Mouse (Mus musculus): ENCODE results near the gene Scarf1. TPM values are rescaled to one million over a fixed set of nuclear protein-coding genes. Genes with fewer than 3 reads are reported as not detected.

Gene Scarf1
- polyA plus RNA-seq, 1 experiment: 13.3 TPM

DNA sequence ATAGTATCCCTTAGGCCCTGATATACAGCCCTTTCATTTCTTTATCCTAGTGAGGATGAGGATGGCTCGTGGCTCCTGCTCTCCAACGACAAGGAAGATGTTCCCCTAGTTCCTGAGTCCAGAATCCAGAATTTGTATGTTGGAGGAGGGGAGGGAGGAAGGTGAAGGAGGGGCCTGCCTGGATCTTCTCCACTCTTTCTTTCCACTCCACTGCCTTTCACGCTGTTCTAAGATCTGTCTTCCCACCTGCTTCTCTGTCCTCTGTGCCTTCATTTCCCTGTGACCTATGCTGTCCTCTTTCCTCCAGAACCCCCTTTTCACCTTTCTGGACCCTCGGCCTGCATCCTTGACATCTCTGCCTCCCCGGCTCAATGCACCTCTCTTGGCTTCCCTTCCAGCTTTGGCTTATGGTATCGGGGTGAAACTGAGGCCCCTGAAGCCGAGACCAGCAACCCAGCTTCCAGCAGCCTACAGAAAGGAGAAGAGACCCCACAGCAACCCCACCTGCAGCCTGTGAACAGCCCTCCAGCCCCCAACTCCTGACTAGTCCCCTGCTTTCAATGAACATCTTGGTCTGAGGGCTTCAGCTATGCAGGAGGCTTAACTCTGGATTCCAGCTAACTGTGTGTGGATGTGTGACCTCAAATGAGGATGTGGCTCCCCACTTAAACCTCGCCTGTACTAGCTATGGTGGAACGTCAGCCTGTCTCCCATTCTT, 880 bp upstream of the Scarf1 start:
- no peaks in the 10 kb centered on the region; the same call in 1 of the 2 replicates for H3K36me3 ChIP-seq (ENCODE audit: control insufficient read depth, insufficient read depth, low read length)
- TF ChIP-seq CTCF (conservative IDR thresholded peaks at IDR 0.05; ENCODE audit: insufficient read depth, insufficient read length, low read depth, low read length): no peak
- no peak for TF ChIP-seq POLR2A (IDR thresholded peaks at IDR 0.05; ENCODE audit: low read depth, low read length)
- 80% methylated on average over 9 of the region's 9 CpGs for WGBS
- H3K27me3 ChIP-seq (replicated peaks; ENCODE audit: control insufficient read depth, insufficient read depth, low read length): no peaks in the 10 kb centered on the region
- DNase-seq: no peak
- no peak overlapping the region for H3K4me3 ChIP-seq (ENCODE audit: insufficient read depth, low read depth, low read length)
- H3K27ac ChIP-seq (ENCODE audit: insufficient read depth, low read depth, low read length): peak overlapping the region; percentile 82; the same call in 1 of the 2 replicates
- H3K4me1 ChIP-seq (ENCODE audit: control insufficient read depth, insufficient read depth, low read length): peaks cover 11% of the 10 kb centered on the region

DNA sequence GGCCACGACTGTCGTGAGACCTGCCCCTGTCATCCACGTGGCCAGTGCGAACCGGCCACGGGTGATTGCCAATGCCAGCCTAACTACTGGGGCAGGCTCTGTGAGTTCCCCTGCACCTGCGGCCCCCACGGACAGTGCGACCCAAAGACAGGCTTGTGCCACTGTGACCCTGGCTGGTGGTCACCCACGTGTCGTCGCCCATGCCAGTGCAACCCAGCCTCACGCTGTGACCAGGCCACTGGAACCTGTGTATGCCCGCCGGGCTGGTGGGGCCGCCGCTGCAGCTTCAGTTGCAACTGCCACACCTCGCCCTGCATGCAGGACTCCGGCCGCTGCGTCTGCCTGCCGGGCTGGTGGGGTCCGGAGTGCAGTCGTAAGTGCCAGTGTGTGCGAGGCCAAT, 1.8 kb downstream of the Scarf1 start:
- TF ChIP-seq CTCF (conservative IDR thresholded peaks at IDR 0.05; ENCODE audit: insufficient read depth, insufficient read length, low read depth, low read length) (no peak), POLR2A (IDR thresholded peaks at IDR 0.05; ENCODE audit: low read depth, low read length) (no peak)
- Histone ChIP-seq H3K4me3 (ENCODE audit: insufficient read depth, low read depth, low read length) (no peak overlapping the region), H3K4me1 (ENCODE audit: control insufficient read depth, insufficient read depth, low read length) (peaks cover 2% of the 10 kb centered on the region; the same call in 1 of the 2 replicates), H3K27me3 (replicated peaks; ENCODE audit: control insufficient read depth, insufficient read depth, low read length) (no peaks in the 10 kb centered on the region), H3K27ac (ENCODE audit: insufficient read depth, low read depth, low read length) (no peak overlapping the region), H3K36me3 (ENCODE audit: control insufficient read depth, insufficient read depth, low read length) (no peaks in the 10 kb centered on the region)
- 90% methylated on average over 25 of the region's 25 CpGs for WGBS
- no peak for DNase-seq

DNA sequence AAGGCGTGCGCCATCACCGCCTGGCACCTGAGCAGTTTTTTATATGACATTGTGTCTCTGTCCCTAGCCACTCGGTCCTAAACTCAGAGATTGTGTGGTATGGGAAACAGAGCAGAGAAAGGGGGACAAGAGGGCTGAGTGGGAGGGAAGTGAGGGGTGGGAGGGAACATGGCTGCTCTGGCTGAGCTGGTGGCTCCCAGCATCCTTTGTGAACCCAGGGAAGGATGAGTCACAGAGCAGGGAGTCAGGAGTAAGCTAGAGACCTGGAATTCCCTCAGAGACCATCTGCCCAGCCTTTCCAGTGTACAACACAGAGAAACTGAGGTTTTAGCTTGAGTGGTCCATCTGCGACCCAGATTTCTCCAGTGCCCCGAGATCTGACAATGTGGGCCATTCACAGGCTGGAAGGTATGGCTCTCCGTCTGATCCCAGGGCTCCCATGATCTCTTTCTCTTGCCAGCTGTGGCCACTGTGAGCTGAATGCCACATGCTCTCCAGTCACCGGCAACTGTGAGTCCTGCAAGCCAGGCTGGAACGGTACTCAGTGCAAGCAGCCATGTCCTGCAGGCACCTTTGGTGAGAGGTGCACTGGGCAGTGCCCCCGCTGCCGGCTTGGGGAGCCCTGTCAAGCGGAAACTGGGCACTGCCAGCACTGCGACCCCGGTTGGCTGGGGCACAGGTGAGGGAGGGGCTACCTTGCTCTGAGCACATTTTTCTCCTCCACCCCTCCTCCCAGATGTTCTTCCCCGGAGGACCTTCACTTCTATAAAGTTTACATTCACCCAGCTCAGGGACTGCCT, 6.7 kb downstream of the Scarf1 start:
- WGBS: 56% methylated on average over 15 of the region's 15 CpGs
- no peak for TF ChIP-seq CTCF (conservative IDR thresholded peaks at IDR 0.05; ENCODE audit: insufficient read depth, insufficient read length, low read depth, low read length)
- peak; percentile 2 for TF ChIP-seq POLR2A (IDR thresholded peaks at IDR 0.05; ENCODE audit: low read depth, low read length)
- no peak overlapping the region for H3K27ac ChIP-seq (ENCODE audit: insufficient read depth, low read depth, low read length)
- DNase-seq: no peak
- no peaks in the 10 kb centered on the region for H3K4me1 ChIP-seq (ENCODE audit: control insufficient read depth, insufficient read depth, low read length)
- no peaks in the 10 kb centered on the region for H3K27me3 ChIP-seq (replicated peaks; ENCODE audit: control insufficient read depth, insufficient read depth, low read length)
- no peaks in the 10 kb centered on the region for H3K36me3 ChIP-seq (ENCODE audit: control insufficient read depth, insufficient read depth, low read length)
- H3K4me3 ChIP-seq (ENCODE audit: insufficient read depth, low read depth, low read length): no peak overlapping the region

DNA sequence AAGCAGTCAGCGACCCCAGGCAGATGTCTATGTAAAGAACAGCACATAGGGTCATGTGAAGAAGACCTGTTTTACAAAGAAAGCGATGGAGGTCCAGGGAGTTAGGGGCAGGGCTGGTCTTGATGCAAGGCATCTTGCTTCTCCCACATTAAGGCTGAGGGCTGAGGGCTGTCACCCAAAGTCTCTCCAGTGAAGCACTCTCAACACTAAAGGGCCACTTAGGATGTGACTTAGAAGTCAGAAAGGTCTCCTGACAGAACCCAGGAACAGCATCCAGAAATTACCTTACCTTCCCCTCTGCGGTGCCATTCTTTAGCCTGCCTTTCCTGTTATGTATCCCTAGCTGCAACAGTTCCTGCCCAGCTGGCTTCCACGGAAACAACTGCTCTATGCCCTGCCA, 8.3 kb downstream of the Scarf1 start:
- DNase-seq: no peak
- Histone ChIP-seq H3K27me3 (replicated peaks; ENCODE audit: control insufficient read depth, insufficient read depth, low read length) (no peaks in the 10 kb centered on the region), H3K36me3 (ENCODE audit: control insufficient read depth, insufficient read depth, low read length) (no peaks in the 10 kb centered on the region), H3K4me3 (ENCODE audit: insufficient read depth, low read depth, low read length) (no peak overlapping the region), H3K27ac (ENCODE audit: insufficient read depth, low read depth, low read length) (no peak overlapping the region), H3K4me1 (ENCODE audit: control insufficient read depth, insufficient read depth, low read length) (no peaks in the 10 kb centered on the region)
- WGBS: 74% methylated on average over 4 of the region's 4 CpGs
- TF ChIP-seq CTCF (conservative IDR thresholded peaks at IDR 0.05; ENCODE audit: insufficient read depth, insufficient read length, low read depth, low read length) (no peak), POLR2A (IDR thresholded peaks at IDR 0.05; ENCODE audit: low read depth, low read length) (no peak)

DNA sequence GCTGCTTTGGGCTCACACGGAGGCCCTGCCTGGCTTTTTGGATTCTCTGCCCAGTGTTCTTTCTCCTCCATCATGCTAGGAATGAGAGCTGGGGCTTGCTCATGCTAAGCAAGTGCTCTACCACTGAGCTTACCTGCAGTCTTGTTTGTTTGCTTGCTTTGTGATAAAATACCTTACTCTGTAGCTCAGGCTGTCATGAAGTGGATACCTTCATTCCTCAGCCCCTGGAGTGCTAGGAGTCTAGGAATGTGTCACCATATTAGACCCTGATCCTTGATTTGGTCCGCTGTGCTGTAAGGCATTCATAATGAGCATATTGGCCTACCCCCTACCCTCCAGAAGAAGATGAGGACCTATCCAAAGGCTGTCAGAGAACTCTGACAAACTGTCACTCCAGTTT, 9.5 kb downstream of the Scarf1 start:
- H3K27me3 ChIP-seq (replicated peaks; ENCODE audit: control insufficient read depth, insufficient read depth, low read length): no peaks in the 10 kb centered on the region
- DNase-seq: no peak
- no peak overlapping the region for H3K27ac ChIP-seq (ENCODE audit: insufficient read depth, low read depth, low read length)
- WGBS: 92% methylated on average over 2 of the region's 2 CpGs
- H3K36me3 ChIP-seq (ENCODE audit: control insufficient read depth, insufficient read depth, low read length): no peaks in the 10 kb centered on the region
- H3K4me1 ChIP-seq (ENCODE audit: control insufficient read depth, insufficient read depth, low read length): no peaks in the 10 kb centered on the region; the same call in 1 of the 2 replicates
- H3K4me3 ChIP-seq (ENCODE audit: insufficient read depth, low read depth, low read length): no peak overlapping the region
- TF ChIP-seq POLR2A (IDR thresholded peaks at IDR 0.05; ENCODE audit: low read depth, low read length) (no peak), CTCF (conservative IDR thresholded peaks at IDR 0.05; ENCODE audit: insufficient read depth, insufficient read length, low read depth, low read length) (no peak)

DNA sequence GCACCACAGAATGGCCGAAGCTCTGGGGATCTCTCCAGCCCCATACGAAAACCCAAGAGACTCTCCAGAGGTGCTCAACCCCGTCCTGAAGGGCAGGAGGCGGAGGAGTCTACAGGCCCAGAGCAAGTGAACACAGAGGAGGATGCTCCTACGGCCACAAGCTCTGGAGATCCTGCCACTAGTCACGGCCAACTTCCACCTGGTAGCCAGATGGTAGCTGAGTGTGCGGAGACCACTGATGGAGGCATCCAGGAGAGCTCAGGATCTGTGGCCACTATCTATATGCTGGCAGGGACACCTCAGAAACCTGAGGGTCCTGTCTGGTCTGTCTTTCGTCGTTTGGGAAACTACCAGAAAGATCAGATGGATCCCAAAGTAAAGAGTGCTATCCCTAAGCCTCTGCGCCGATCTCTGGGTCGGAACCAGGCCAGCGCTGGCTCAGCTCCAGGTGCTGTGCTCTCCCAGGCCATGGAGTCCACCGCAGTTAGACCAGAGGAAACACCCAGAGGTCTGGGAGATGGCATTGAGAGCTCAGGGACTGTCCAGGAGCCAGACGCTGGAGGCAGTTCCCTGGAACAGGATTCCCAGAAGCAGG, 12.3 kb downstream of the Scarf1 start:
- TF ChIP-seq CTCF (conservative IDR thresholded peaks at IDR 0.05; ENCODE audit: insufficient read depth, insufficient read length, low read depth, low read length): no peak
- no peak for TF ChIP-seq POLR2A (IDR thresholded peaks at IDR 0.05; ENCODE audit: low read depth, low read length)
- no peak for DNase-seq
- no peaks in the 10 kb centered on the region for H3K36me3 ChIP-seq (ENCODE audit: control insufficient read depth, insufficient read depth, low read length)
- 87% methylated on average over 15 of the region's 15 CpGs for WGBS
- H3K27ac ChIP-seq (ENCODE audit: insufficient read depth, low read depth, low read length): no peak overlapping the region
- H3K27me3 ChIP-seq (replicated peaks; ENCODE audit: control insufficient read depth, insufficient read depth, low read length): no peaks in the 10 kb centered on the region
- no peak overlapping the region for H3K4me3 ChIP-seq (ENCODE audit: insufficient read depth, low read depth, low read length)
- no peaks in the 10 kb centered on the region; the same call in 1 of the 2 replicates for H3K4me1 ChIP-seq (ENCODE audit: control insufficient read depth, insufficient read depth, low read length)

DNA sequence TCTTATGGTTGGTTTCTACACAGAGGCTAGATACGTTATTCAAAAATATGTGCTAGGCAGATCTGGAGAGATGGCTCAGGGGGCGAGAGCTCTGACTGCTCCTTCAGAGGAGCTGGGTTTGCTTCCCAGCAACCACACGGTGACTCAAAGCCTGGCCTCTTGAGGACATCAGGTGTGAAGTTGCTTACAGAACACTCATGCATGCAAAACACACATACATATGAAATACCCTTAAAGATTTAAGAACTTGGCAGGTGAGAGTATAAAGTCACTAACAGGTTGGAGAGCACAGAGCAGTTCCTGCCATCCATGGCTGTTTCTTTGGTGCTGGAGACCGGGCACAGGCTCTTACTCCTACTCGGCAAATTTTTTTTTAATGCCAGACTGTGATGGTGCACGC, 13.6 kb downstream of the Scarf1 start:
- DNase-seq: no peak
- TF ChIP-seq CTCF (conservative IDR thresholded peaks at IDR 0.05; ENCODE audit: insufficient read depth, insufficient read length, low read depth, low read length): no peak
- no peak for TF ChIP-seq POLR2A (IDR thresholded peaks at IDR 0.05; ENCODE audit: low read depth, low read length)
- Histone ChIP-seq H3K27ac (ENCODE audit: insufficient read depth, low read depth, low read length) (no peak overlapping the region), H3K4me3 (ENCODE audit: insufficient read depth, low read depth, low read length) (no peak overlapping the region), H3K4me1 (ENCODE audit: control insufficient read depth, insufficient read depth, low read length) (no peaks in the 10 kb centered on the region; the same call in 1 of the 2 replicates), H3K36me3 (ENCODE audit: control insufficient read depth, insufficient read depth, low read length) (no peaks in the 10 kb centered on the region), H3K27me3 (replicated peaks; ENCODE audit: control insufficient read depth, insufficient read depth, low read length) (no peaks in the 10 kb centered on the region)
- 71% methylated on average over 6 of the region's 6 CpGs for WGBS

Data from kidney, adult 2 months (tissue).